Mouse (Mus musculus) lung, postnatal 0 days (tissue): ENCODE measurements at regions not wholly inside any gene's neighbourhood (a gene's known extent, or its start where the extent isn't known, plus 50 kb on each side); places are given as distances from the start of the nearest gene placed in this dataset.
"Not testable (repeated sequence)": the region's sequence is repeated elsewhere in the genome, so short reads cannot be mapped to it uniquely, and the experiment has no call there.

Experiments used
- ATAC-seq: fragments of 200-750 bp; cut with Nextera tagmentation; 2 replicates; pipeline ENCODE4 v1.8.0; 2017; ENCODE audit warnings: moderate library complexity
- DNase-seq: peaks from one replicate; pipeline ENCODE4 v3.0.0-alpha.2; 2016; ENCODE audit warnings: low spot score
- H3K27ac ChIP-seq: fragments of 300-500 bp; sonication (generic); 2 replicates; pipeline ENCODE4 v1.5.1; 2014; ENCODE audit warnings: antibody characterized with exemption, mild to moderate bottlenecking, low read length, mixed read lengths
- H3K27me3 ChIP-seq: fragments of 300-500 bp; sonication (generic); replicated peaks from 2 replicates; pipeline ENCODE4 v1.6.1; 2014; ENCODE audit warnings: low read length, mixed read lengths; ENCODE audit not compliant: insufficient read depth
- H3K36me3 ChIP-seq: fragments of 300-500 bp; sonication (generic); 2 replicates; pipeline ENCODE4 v1.6.1; 2014; ENCODE audit warnings: low read length, mixed read lengths; ENCODE audit not compliant: insufficient read depth
- H3K4me1 ChIP-seq: fragments of 300-500 bp; sonication (generic); 2 replicates; pipeline ENCODE4 v1.6.1; 2014; ENCODE audit warnings: antibody characterized with exemption, low read depth, low read length, mixed read lengths; ENCODE audit not compliant: insufficient read depth
- H3K4me2 ChIP-seq: fragments of 300-500 bp; sonication (generic); replicated peaks from 2 replicates; pipeline ENCODE4 v1.6.1; 2014; ENCODE audit warnings: low read depth, mild to moderate bottlenecking, low read length, moderate library complexity, mixed read lengths
- H3K4me3 ChIP-seq: fragments of 300-500 bp; sonication (generic); 2 replicates; pipeline ENCODE4 v1.5.1; 2014; ENCODE audit warnings: low read depth, low read length
- H3K9ac ChIP-seq: fragments of 300-500 bp; sonication (generic); replicated peaks from 2 replicates; pipeline ENCODE4 v1.6.1; 2014; ENCODE audit warnings: low read depth, mild to moderate bottlenecking
- H3K9me3 ChIP-seq: fragments of 300-500 bp; sonication (generic); 2 replicates; pipeline ENCODE4 v1.6.1; 2016; ENCODE audit warnings: low read length, mixed read lengths
- CTCF ChIP-seq: IDR thresholded peaks from 2 replicates; pipeline ENCODE4 v1.5.1; 2016; ENCODE audit warnings: antibody characterized with exemption, mild to moderate bottlenecking
- EP300 ChIP-seq: IDR thresholded peaks from 2 replicates; pipeline ENCODE4 v1.6.1; 2016; ENCODE audit warnings: antibody characterized with exemption, mild to moderate bottlenecking, control low read depth
- WGBS: fragments of 180-500 bp; shearing (Covaris S2); extraction: QIAGEN DNeasy Blood & Tissue Kit; methylation state at CpG from one replicate; pipeline ENCODE4 v1.1.7; 2014; 5-methylcytosine and 5-hydroxymethylcytosine counted together

DNA sequence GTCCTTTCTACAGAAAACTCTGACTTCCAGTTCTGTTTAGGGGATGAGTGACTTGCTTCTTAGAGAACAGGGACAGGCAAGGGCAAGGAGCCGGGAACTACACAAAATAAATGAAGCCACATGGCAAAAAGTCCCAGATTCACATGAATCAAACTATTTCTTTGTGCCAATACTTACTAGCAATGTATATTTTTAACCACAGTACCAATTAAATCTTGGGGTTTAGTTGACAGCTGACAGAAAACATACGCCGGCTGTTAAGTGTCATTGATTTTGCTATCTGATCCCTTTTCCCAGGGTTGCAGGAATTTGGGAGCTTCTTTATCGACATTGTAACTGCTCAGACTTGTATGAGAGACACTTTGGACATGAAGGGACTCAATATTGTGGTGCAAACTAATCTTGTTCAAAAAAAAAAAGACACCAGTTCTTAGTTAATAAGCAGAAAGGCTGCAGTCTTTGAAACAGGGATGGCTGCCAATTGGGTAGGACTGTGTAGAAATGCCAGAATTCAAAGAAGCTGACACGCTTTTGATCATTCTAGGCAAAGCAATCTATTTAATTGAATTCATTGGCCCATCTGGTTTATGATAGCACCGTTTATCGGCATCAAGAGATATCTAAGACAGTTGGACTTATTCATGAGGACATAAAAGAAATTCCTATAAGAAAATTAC, 132.5 kb downstream of the Sst start:
- H3K9me3 ChIP-seq = no peaks in the 10 kb centered on the region
- no peak overlapping the region for H3K9ac ChIP-seq
- ATAC-seq (no peak), DNase-seq (no peak)
- no peaks in the 10 kb centered on the region for H3K27me3 ChIP-seq
- no peaks in the 10 kb centered on the region for H3K36me3 ChIP-seq
- WGBS = 60% methylated on average over 7 of the region's 7 CpGs
- H3K4me3 ChIP-seq = no peak overlapping the region
- H3K27ac ChIP-seq = no peak overlapping the region
- no peak overlapping the region for H3K4me2 ChIP-seq
- TF ChIP-seq EP300 (no peak), CTCF (no peak)
- no peaks in the 10 kb centered on the region for H3K4me1 ChIP-seq

DNA sequence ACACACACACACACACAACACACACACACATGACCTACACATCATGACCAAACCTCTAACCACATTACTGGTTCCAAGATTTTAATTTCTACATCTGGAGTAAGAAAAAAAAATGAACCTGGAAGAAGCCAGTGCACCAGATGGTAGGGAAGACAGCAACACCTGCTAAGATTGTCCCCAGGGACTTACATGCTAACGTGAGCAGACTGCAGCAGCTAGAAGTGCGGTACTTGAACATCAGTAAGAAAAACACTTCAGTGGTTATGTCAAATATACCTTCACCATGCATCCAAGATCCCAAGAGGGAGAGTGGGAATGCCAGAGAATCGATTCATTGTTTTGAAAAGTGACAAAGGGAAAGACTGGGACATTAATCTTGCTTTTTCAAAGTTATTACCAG, 153.7 kb downstream of the Sst start:
- ATAC-seq (no peak), DNase-seq (no peak)
- Histone ChIP-seq H3K27ac (no peak overlapping the region), H3K4me3 (no peak overlapping the region), H3K36me3 (no peaks in the 10 kb centered on the region), H3K4me1 (no peaks in the 10 kb centered on the region), H3K9me3 (no peaks in the 10 kb centered on the region), H3K4me2 (no peak overlapping the region), H3K27me3 (no peaks in the 10 kb centered on the region), H3K9ac (no peak overlapping the region)
- TF ChIP-seq CTCF (no peak), EP300 (no peak)
- 23% methylated on average over 3 of the region's 3 CpGs for WGBS

- DNase-seq (no peak), ATAC-seq (no peak)
- Histone ChIP-seq H3K27ac (no peak overlapping the region), H3K4me2 (no peak overlapping the region), H3K4me3 (no peak overlapping the region), H3K27me3 (no peaks in the 10 kb centered on the region), H3K36me3 (no peaks in the 10 kb centered on the region), H3K4me1 (no peaks in the 10 kb centered on the region), H3K9me3 (no peaks in the 10 kb centered on the region), H3K9ac (no peak overlapping the region)
- TF ChIP-seq CTCF (no peak), EP300 (no peak)
- WGBS = 55% methylated on average over 5 of the region's 5 CpGs
Observed at GRCm38 (mm10) chr16:23735722-23736121, 155.0 kb downstream of the Sst start.

- DNase-seq (no peak), ATAC-seq (no peak)
- TF ChIP-seq CTCF = no peak
- no peak for TF ChIP-seq EP300
- H3K9me3 ChIP-seq = no peaks in the 10 kb centered on the region
- 89% methylated on average over 4 of the region's 4 CpGs for WGBS
- no peaks in the 10 kb centered on the region for H3K27me3 ChIP-seq
- H3K9ac ChIP-seq = no peak overlapping the region
- H3K36me3 ChIP-seq = no peaks in the 10 kb centered on the region
- no peak overlapping the region for H3K4me2 ChIP-seq
- no peak overlapping the region for H3K27ac ChIP-seq
- no peaks in the 10 kb centered on the region for H3K4me1 ChIP-seq
- H3K4me3 ChIP-seq = no peak overlapping the region
Observed at GRCm38 (mm10) chr16:23726562-23726961, 164.2 kb downstream of the Sst start.

- no peak for DNase-seq
Observed at GRCm38 (mm10) chr16:23721745-23722144, 169.0 kb downstream of the Sst start.

DNA sequence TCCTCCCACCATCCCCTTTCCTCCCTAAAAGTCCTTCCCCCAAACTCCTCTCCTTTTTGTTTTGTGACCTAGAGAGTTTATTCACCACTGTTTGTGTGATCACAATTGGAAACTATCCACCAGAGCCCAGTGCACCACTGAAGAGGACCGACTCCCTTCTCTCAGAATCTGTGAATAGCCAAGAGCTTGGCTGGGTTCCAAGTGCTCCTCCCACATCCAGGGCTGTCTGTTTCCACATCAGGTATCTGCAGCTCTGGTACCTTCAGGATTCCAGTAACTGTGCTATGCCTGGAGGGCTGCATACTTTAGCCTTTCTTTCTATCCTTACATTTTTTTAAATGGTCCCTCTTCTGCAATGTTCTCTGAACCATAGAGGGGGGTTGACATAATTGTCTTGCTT, 180.5 kb upstream of the Masp1 start:
- 12% methylated on average over 1 of the region's 1 CpGs for WGBS
- H3K4me2 ChIP-seq = no peak overlapping the region
- H3K27me3 ChIP-seq = no peaks in the 10 kb centered on the region
- no peak for ATAC-seq
- no peak for TF ChIP-seq EP300
- no peak for TF ChIP-seq CTCF
- no peak overlapping the region for H3K4me3 ChIP-seq
- H3K9me3 ChIP-seq = no peaks in the 10 kb centered on the region
- H3K27ac ChIP-seq = no peak overlapping the region
- DNase-seq = no peak
- H3K4me1 ChIP-seq = no peaks in the 10 kb centered on the region
- no peaks in the 10 kb centered on the region for H3K36me3 ChIP-seq
- no peak overlapping the region for H3K9ac ChIP-seq

More at GRCm38 (mm10) chr16:23721745-23722144, 169.0 kb downstream of the Sst start:
- H3K36me3 ChIP-seq = no peaks in the 10 kb centered on the region
- no peak overlapping the region for H3K9ac ChIP-seq
- no peak overlapping the region for H3K4me3 ChIP-seq
- no peaks in the 10 kb centered on the region for H3K9me3 ChIP-seq
- no peak for TF ChIP-seq EP300
- TF ChIP-seq CTCF = no peak
- ATAC-seq = no peak
- H3K4me2 ChIP-seq = no peak overlapping the region
- H3K4me1 ChIP-seq = no peaks in the 10 kb centered on the region
- no peaks in the 10 kb centered on the region for H3K27me3 ChIP-seq
- H3K27ac ChIP-seq = no peak overlapping the region

DNA sequence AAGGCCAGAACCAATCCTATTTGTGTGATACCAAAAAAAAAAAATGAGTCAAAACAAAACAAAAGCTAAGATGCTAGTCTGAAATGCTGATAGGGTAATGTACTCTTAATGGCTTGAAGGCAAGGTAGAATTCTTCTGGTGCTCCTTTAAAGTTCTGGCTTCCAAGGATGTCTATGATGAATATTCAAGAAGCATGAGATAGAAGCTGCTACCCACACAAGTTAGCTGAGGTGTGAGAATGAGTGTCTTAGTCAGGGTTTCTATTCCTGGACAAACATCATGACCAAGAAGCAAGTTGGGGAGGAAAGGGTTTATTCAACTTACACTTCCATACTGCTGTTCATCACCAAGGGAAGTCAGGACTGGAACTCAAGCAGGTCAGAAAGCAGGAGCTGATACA, 173.6 kb upstream of the Masp1 start:
- H3K9me3 ChIP-seq, DNase-seq, H3K4me1 ChIP-seq, H3K4me3 ChIP-seq, ATAC-seq, H3K9ac ChIP-seq, H3K27me3 ChIP-seq, H3K27ac ChIP-seq, H3K36me3 ChIP-seq, H3K4me2 ChIP-seq: not testable (repeated sequence)
